Mouse (Mus musculus) embryonic facial prominence, embryonic 15.5 days (tissue): ENCODE measurements around the gene Gpr19. TPM values are rescaled to one million over a fixed set of nuclear protein-coding genes. Genes with fewer than 3 reads are reported as not detected.

Source experiments
- ATAC-seq: fragments of 200-750 bp; cut with Nextera tagmentation; 2 replicates; pipeline ENCODE4 v1.8.0; 2017; ENCODE audit warnings: low read depth, moderate TSS enrichment; ENCODE audit not compliant: insufficient number of reproducible peaks, low FRiP score, low TSS enrichment
- H3K27ac ChIP-seq: fragments of 300-500 bp; sonication (generic); replicated peaks from 2 replicates; pipeline ENCODE4 v1.5.1; 2015; ENCODE audit warnings: mild to moderate bottlenecking, inconsistent platforms
- H3K27me3 ChIP-seq: fragments of 300-500 bp; sonication (generic); 2 replicates; pipeline ENCODE4 v1.6.1; 2015; ENCODE audit warnings: inconsistent platforms
- H3K36me3 ChIP-seq: fragments of 300-500 bp; sonication (generic); 2 replicates; pipeline ENCODE4 v1.6.1; 2015; ENCODE audit warnings: mild to moderate bottlenecking, inconsistent platforms
- H3K4me1 ChIP-seq: fragments of 300-500 bp; sonication (generic); 2 replicates; pipeline ENCODE4 v1.6.1; 2015; ENCODE audit warnings: inconsistent platforms
- H3K4me2 ChIP-seq: fragments of 300-500 bp; sonication (generic); replicated peaks from 2 replicates; pipeline ENCODE4 v1.6.1; 2015; ENCODE audit warnings: mild to moderate bottlenecking, inconsistent platforms
- H3K4me3 ChIP-seq: fragments of 300-500 bp; sonication (generic); replicated peaks from 2 replicates; pipeline ENCODE4 v1.5.1; 2015; ENCODE audit warnings: mild to moderate bottlenecking, inconsistent platforms
- H3K9ac ChIP-seq: fragments of 300-500 bp; sonication (generic); 2 replicates; pipeline ENCODE4 v1.6.1; 2015; ENCODE audit warnings: inconsistent platforms
- H3K9me3 ChIP-seq: fragments of 300-500 bp; sonication (generic); replicated peaks from 2 replicates; pipeline ENCODE4 v1.6.1; 2016; ENCODE audit warnings: inconsistent platforms
- WGBS: fragments of 180-500 bp; shearing (Covaris S2); methylation state at CpG from one replicate; pipeline ENCODE4 v1.1.7; 2015; 5-methylcytosine and 5-hydroxymethylcytosine counted together
- polyA plus RNA-seq: library from polyadenylated mRNA; unstranded; fragments of >200 nt; fragmentation: Nextera tagmentation; extraction: Ambion mirVana; gene quantifications from 2 replicates; pipeline ENCODE4 v1.2.1, GENCODE M21; 2015

Gpr19 gene
- polyA plus RNA-seq, 1 experiment from 2014 or later, result 6.8 TPM

DNA sequence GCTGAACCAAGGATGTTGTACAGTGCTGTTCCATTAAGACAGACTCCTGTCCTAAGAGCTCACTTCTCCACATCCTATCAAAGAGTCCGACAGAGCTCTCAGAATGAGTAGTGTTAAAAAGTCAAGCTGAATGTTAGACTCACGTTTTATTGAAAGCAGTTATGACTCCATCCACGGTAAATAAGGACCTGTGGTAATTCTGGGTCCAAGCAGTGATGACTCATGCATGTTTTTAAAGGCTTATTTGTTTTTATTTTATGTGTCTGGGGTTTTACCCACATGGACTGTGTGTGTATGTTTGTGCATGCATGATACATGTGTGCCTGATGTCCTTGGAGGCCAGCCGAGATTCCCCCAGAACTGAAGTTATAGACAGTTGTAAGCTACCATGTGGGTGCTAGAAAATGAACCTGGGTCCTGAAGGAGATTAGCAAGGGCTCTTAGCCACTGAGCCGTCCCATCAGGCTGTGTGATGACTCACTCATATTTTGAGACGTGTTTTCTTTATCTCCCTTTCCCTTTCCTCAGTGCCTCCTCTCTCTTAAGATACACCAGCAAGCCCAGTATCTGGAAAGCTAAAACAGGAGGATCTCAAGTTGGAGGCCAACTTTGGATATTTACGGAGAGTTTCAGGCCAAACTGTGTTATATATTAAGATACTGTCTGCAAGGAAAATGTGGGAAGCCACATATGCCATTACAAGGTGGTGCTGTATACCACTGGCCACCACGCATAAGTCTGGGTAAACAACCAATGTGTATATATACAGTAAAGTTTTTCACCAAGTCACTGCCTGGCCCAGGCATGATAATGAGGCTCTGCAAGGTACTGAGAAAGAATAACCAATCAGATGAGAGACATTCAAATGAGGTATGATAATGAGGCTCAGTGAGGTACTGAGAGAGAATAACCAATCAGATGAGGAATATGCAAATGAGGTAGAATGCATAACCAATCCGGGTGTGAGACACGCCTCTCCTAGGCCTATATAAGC is 5.8 kb upstream of the Gpr19 start:
- Histone ChIP-seq H3K9ac (no peak overlapping the region), H3K36me3 (no peaks in the 10 kb centered on the region), H3K4me1 (no peaks in the 10 kb centered on the region), H3K27ac (no peak overlapping the region), H3K27me3 (no peaks in the 10 kb centered on the region), H3K4me3 (no peak overlapping the region), H3K4me2 (no peak overlapping the region), H3K9me3 (no peaks in the 10 kb centered on the region)
- no peak for ATAC-seq
- 86% methylated on average over 10 of the region's 10 CpGs for WGBS

DNA sequence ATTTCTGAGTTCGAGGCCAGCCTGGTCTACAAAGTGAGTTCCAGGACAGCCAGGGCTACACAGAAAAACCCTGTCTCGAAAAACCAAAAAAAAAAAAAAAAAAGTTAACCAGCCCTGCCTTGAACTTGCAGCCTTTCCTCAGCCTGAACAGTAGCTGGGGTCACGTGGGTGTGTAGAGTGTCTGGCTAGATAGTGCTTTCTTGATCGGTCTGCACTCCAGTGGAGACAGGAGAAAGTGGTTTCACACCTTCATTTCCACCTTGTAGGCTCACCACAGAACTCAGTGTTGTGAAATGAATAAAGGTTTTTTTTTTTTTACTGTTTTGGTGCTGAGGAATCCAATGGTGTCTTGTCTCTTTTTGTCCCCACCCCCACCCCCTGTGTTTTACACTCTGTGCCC is 5.0 kb upstream of the Gpr19 start:
- Histone ChIP-seq H3K36me3 (no peaks in the 10 kb centered on the region), H3K27ac (no peak overlapping the region), H3K4me2 (no peak overlapping the region), H3K4me1 (no peaks in the 10 kb centered on the region), H3K4me3 (no peak overlapping the region), H3K9ac (no peak overlapping the region), H3K9me3 (no peaks in the 10 kb centered on the region), H3K27me3 (no peaks in the 10 kb centered on the region)
- no peak for ATAC-seq
- 84% methylated on average over 4 of the region's 4 CpGs for WGBS

DNA sequence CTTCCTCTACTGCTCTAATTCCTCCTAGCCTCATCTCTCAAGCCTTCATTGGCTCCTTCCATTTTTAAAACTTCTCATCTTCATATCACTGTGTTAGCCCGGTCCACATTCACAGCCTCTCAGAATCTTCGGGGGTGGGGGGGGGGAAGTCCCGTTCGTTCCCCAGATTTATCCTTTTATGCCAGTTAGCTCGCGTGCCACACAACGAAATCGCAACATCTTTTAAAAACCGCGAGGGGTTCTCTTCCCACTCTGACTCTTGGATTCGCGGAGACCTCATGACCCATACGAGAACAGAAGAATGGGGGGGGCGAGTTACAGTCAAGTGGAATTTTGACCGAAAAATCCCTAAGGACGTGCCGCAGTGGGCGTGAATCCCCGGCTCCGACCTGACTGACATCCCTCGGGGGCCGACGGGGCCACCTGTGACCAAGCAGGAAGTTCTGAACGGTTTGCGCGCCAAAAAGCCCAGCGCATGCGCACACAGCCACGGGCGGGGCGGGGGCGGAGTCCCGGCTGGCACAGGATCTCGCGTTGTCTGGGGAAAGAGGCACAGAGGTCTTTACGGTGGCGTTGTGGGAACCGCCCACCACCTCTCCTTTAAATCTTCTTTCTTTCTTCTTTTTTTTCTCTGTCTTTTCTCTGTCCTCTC is 809 bp downstream of the Gpr19 start:
- WGBS, result under 1% methylated on average over 38 of the region's 38 CpGs
- Histone ChIP-seq H3K4me2 (peak overlapping the region; percentile 71), H3K36me3 (no peaks in the 10 kb centered on the region), H3K9me3 (no peaks in the 10 kb centered on the region), H3K27ac (peak overlapping the region; percentile 100), H3K9ac (peak overlapping the region; percentile 85), H3K4me1 (peaks cover 8% of the 10 kb centered on the region), H3K27me3 (no peaks in the 10 kb centered on the region), H3K4me3 (peak overlapping the region; percentile 69)
- peak; percentile 94 for ATAC-seq

DNA sequence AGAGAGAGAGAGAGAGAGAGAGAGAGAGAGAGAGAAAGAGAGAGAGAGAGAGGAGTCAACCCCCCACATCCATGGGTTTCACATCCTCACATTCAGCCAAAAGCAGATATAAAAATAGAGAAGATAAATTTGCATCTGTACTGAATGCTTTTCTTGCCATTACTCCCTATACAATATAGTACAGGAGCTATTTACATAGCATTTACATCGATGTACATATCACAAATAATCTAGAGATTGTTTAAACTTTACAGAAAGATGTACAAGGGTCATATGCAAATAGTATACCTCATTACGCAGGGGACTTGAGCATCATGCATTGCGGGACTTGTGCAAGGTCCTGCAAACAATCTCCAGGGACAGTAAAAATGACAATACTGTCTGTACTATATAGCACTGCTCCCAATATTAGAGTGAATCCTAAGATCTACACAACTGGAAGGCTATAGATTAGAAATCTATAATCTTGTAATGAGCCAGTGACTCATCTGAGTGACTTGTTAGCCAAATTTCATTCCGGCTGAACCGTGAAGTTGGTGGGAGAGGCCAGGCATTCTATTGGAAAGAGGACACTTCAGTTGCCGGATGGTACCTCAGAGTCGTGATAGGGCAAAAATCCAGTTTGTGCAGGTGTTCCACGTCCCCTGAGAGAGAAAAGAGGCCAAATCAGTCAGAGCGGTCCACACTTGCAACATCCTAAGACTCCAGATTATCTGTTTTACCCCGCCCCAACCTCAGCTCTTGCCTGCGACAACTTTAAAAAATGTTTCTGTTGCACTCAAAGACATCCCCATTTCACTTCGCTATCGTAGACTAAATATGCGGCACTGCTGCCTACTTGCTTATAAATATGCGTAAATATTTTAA is 1.6 kb downstream of the Gpr19 start:
- H3K4me1 ChIP-seq, result peaks cover 8% of the 10 kb centered on the region
- H3K27me3 ChIP-seq, result no peaks in the 10 kb centered on the region
- H3K9me3 ChIP-seq, result no peaks in the 10 kb centered on the region
- H3K4me2 ChIP-seq, result peak overlapping the region; percentile 71
- peak overlapping the region; percentile 100 for H3K27ac ChIP-seq
- no peak for ATAC-seq
- H3K9ac ChIP-seq, result peak overlapping the region; percentile 85
- H3K36me3 ChIP-seq, result no peaks in the 10 kb centered on the region
- 46% methylated on average over 15 of the region's 15 CpGs for WGBS
- H3K4me3 ChIP-seq, result peak overlapping the region; percentile 69

DNA sequence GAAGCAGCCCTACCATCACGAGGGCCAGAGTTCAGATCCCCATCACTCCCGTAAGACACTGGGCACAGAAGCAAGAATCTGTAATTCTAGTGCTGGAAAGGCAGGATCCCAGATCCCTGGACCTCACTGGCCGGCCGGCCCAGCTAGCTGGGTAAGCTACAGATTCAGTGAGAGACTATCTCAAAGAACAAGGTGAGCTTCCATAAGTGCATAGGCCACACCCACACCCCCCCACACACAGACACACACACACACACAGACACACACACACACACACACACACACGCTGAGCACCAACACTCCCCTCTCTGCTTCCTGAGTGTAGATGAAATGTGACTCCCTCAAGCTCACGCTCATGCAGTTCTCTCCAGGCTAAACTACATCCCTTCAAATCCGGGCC is 7.9 kb downstream of the Gpr19 start:
- Histone ChIP-seq H3K27me3 (no peaks in the 10 kb centered on the region), H3K4me3 (no peak overlapping the region), H3K4me1 (peaks cover 6% of the 10 kb centered on the region; the same call in 1 of the 2 replicates), H3K36me3 (no peaks in the 10 kb centered on the region), H3K9ac (no peak overlapping the region), H3K27ac (no peak overlapping the region), H3K9me3 (no peaks in the 10 kb centered on the region), H3K4me2 (no peak overlapping the region)
- 74% methylated on average over 7 of the region's 7 CpGs for whole genome bisulfite sequencing
- ATAC-seq, result no peak

DNA sequence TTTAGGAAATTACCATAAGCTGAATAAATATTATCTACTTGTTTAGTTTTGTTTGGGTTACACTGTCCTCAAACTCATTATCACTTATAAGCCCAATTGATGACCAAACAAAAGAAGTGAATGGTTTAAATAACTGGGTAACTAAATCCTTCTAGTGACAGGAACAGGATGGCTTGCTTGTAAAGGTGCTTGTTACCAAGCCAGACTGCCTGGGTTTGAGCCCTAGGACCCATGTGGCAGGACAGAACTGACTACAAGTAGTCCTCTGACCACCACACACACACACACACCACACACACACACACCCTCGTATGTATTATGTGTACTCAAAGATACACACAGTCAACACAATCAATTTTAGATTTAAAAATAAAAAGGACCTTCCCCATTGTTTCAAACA is 8.6 kb downstream of the Gpr19 start:
- no peaks in the 10 kb centered on the region for H3K9me3 ChIP-seq
- H3K27ac ChIP-seq, result no peak overlapping the region
- WGBS, result 79% methylated on average over 1 of the region's 1 CpGs
- no peaks in the 10 kb centered on the region for H3K36me3 ChIP-seq
- H3K9ac ChIP-seq, result no peak overlapping the region
- no peak overlapping the region for H3K4me3 ChIP-seq
- H3K27me3 ChIP-seq, result no peaks in the 10 kb centered on the region
- ATAC-seq, result no peak
- H3K4me1 ChIP-seq, result peaks cover 6% of the 10 kb centered on the region; the same call in 1 of the 2 replicates
- no peak overlapping the region for H3K4me2 ChIP-seq

DNA sequence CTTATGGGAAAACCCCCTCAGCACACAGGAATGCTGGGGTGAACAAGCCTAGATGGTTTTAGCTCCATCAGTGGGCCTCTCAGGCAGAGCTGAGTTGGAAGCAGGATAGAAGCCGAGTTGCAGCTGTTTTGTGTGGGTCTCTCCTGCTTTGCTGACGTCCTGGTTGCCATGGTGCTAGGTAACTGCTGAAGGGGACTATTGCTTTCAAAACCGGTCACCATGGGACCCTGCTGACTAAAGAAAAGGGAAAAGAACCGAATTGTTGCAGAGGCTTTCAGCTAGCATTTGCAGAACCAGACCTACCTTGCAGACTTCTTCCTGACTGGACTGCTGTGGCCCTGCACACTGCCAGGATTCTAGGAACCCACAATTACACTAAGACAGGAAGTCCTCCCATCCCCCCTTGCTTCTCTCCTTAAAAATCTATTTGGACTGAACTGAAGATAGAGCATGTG is 9.8 kb downstream of the Gpr19 start:
- Histone ChIP-seq H3K4me3 (no peak overlapping the region), H3K9ac (no peak overlapping the region), H3K4me1 (peaks cover 6% of the 10 kb centered on the region; the same call in 1 of the 2 replicates), H3K4me2 (no peak overlapping the region), H3K36me3 (no peaks in the 10 kb centered on the region), H3K27ac (no peak overlapping the region), H3K9me3 (no peaks in the 10 kb centered on the region), H3K27me3 (no peaks in the 10 kb centered on the region)
- ATAC-seq, result no peak
- 3% methylated on average over 4 of the region's 4 CpGs for WGBS

DNA sequence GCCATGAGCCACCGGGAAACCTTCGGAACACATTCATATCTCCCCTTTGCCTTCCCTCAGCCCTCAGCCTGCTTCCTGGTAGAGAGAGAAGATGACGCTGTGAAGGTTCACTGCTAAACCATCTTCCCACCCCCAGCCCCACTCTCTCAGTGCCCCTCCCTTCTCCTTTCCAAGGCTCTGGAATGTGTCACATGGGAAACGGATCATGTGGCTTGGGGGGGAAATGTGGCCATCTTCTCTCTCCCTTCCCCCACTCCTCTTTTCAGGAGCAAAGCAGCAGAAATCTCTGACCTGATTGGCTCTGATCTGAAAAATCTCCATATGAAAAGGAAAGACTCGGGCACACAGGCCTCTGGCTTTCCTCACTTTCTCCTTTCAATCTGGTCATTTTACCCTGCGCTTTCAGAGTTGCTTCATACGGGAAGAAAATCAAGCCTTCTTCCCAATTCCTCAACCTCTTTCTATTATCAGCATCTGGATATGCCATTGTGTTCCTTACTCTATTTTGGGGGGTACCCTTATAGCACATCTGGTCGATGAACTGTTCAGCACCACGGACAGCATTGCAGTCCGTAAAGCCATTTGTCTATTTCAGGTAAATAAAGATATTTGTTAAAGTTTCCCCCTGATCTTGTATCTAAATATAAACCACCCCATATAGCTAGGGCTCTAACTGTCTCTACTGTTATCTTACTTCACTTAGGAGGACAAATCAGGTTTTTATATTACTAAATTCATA is 10.5 kb downstream of the Gpr19 start:
- Histone ChIP-seq H3K9me3 (no peaks in the 10 kb centered on the region), H3K4me3 (peak overlapping the region; percentile 10; the same call in 1 of the 2 replicates), H3K4me2 (peak overlapping the region; percentile 19; the same call in 1 of the 2 replicates), H3K36me3 (no peaks in the 10 kb centered on the region), H3K27me3 (no peaks in the 10 kb centered on the region), H3K27ac (no peak overlapping the region), H3K4me1 (peaks cover 6% of the 10 kb centered on the region; the same call in 1 of the 2 replicates), H3K9ac (no peak overlapping the region)
- no peak for ATAC-seq
- WGBS, result 3% methylated on average over 10 of the region's 10 CpGs

DNA sequence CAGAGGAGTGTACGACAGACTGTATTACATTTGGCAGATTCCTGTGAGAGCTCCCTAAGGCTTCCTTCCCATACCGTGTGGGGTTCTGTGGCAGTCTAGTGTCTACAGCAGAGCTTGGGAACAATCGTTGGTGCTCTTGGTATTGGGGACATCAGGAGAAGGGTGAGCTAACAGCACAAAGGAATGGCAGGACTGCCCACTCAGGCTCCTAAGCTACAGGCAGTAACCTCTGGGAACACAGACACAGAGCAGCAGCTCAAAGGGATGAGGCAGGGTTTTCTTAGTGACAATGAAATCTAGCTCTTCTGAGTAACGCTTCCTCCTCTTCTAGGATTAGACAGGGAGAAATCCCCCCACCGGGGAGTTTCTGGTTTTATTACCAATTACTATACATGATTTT is 11.4 kb downstream of the Gpr19 start:
- Histone ChIP-seq H3K27ac (no peak overlapping the region), H3K4me1 (peaks cover 6% of the 10 kb centered on the region; the same call in 1 of the 2 replicates), H3K9me3 (no peaks in the 10 kb centered on the region), H3K4me3 (no peak overlapping the region), H3K4me2 (no peak overlapping the region), H3K9ac (no peak overlapping the region), H3K36me3 (no peaks in the 10 kb centered on the region), H3K27me3 (no peaks in the 10 kb centered on the region)
- ATAC-seq, result no peak
- WGBS, result 34% methylated on average over 5 of the region's 5 CpGs

DNA sequence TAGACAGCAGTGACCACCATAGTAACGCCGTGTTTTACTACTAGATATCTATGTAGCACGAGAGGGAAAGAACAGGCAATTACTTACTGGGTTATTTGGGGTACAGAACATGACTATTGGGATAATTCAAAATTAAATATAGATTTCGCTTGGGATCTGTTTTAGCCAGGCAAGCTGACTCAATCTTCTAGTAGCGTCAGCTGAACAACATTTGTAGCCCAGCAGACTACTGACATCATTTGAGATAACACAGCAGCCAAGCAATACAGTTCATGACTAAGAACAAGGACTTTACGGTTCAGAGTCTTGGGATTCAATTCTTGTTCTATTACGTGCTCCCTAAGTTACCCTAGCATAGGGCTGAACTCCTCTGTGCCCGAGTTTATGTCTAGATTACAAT is 11.9 kb downstream of the Gpr19 start:
- Histone ChIP-seq H3K36me3 (no peaks in the 10 kb centered on the region), H3K4me3 (no peak overlapping the region), H3K4me1 (peaks cover 6% of the 10 kb centered on the region; the same call in 1 of the 2 replicates), H3K27ac (no peak overlapping the region), H3K9ac (no peak overlapping the region), H3K4me2 (no peak overlapping the region), H3K9me3 (no peaks in the 10 kb centered on the region), H3K27me3 (no peaks in the 10 kb centered on the region)
- WGBS, result 87% methylated on average over 8 of the region's 8 CpGs
- ATAC-seq, result no peak
